Mouse (Mus musculus) urinary bladder, postnatal 10 days (tissue): Measurements from ENCODE around the gene Tgfbrap1.
A peak's percentile ranks its signal among the peaks of the same experiment; 100 is the strongest.
"Not testable (repeated sequence)": the region's sequence is repeated elsewhere in the genome, so short reads cannot be mapped to it uniquely, and the experiment has no call there.

ENCODE experiments used
- DNase-seq: peaks from one replicate; pipeline ENCODE4 v3.0.0; 2022; ENCODE audit warnings: low spot score

Tgfbrap1 gene

DNA sequence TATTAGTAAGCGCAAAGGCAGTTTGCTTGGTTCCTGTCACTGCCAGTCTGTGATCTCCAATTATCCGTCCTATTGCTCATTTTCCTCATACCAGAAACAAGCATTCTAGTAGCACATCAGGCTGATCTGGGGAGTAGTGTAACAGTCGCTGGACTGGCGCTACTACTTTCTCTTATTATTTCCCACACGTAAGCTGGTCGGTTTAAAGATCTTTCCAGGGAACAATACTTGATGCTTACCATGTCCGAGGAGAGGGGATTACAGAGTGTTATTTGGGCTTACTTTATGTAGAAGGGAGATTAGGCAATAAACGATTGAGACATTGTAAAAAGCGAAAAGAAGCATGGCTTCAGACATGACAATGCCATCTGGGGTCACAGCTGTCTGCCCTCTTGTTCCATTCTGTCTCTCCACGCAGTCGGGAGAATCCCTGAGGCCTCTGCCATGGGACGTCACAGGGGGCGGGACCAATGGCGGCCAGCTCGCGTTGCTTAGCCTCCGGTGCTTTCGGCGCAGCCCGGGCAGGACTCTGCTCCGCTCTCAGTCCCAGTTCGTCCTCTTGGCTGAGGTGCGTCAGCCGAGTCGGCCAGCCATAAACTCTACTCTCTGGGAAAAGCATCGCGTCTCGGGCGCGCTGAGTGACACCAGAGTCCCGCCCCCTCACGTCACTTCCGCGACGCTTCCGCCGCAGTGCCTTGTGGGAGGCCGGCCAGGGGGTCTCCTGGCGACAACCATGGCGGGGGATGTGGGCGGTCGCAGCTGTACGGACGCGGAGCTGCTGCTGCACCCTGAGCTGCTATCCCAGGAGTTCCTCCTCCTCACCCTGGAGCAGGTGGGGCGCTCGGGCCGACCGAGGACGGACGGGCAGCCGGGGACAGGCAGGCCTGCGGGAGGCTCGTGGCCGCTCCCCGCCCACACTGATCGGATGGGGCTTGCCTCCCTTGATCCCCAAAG is at the start of gene Tgfbrap1, which contains the start of gene AI597479:
TSS of gene Tgfbrap1 (minus strand) at position 607 of the 954 bp plus-strand sequence.
TSS of gene AI597479 (plus strand) at position 680 of the 954 bp plus-strand sequence.
- peak; percentile 67 for DNase-seq

DNA sequence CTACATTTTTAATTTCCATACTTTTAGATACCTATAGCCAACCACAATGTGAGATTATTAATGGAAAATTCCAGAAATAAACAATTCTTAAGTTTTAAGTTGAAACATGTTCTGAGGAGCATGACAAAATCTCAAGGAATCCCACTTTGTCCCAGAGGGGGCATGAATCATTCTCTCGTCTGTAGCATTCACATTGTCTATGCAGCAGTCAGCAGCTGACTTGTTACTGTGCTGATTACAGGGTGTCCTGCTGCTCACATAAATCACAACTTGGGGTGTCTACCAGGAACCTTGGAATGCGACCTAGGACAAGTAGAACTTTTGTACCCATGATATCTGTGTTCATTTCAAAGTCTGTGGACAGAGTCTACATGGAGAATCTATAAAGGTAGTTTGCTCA is 49.0 kb upstream of the Tgfbrap1 start:
- DNase-seq, result no peak

DNA sequence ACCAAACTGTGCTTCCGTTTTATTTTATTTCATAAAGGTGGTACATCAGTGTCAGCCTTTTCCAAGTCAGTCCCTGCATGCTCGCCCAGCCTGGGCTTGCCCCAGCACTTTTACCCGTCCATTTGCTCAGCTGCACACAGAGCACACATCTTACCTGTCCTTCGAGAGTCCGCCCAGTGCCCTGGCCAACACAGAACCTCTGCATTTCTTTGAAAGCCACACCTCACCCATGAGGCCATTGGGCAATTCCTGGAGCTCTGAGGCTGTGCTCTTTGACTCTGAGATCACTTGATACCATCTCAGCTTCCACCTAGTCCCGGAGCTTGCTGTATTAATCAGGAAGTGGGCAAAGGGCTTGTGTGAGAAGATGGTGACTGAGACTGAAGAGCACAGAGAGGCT is 47.0 kb upstream of the Tgfbrap1 start:
- no peak for DNase-seq

DNA sequence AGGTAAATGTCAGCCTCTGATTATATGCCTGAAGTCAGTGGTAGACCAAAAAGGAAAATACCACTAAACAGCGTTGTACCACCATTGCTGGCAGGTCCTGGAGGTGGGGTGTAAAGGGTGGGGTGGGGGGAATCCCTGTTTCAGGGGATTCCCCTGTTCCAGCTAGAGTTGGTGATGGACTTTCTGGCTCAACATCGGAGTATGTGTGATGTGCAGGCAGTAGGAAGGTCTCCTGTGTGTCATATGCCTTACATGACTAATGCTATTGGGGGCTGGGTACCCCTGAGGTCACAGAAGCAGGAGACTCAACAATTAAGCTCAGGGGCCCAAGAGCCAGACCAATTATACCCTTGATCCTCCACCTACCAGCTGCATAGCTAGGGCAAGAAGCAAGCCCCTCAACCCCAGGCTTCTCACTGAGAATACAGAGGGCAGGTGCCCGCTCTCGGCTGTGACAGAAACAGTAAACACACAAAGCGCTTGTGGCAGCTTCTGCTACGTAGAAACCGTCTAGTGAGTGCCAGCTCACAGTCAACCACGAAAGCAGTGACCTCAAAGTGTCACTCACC is 46.0 kb upstream of the Tgfbrap1 start:
- no peak for DNase-seq

DNA sequence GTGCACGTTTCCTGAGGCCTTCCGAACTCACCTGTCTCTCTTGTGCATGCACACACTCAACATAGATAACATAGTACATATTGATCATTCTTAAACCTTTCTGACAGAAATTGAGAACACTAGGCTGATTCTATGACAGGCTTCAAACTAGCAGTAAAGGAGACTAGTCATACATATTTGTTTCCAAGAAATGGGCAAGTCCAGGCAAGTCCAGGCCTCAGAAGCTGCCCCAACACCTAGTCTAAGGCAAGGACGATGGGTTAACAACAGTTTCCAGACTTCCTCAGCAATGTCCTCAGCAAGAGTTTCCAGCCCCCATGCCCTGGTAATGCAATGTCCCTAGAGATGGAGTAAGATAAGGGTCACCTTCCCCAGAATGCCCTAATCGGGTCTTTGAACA is 45.4 kb upstream of the Tgfbrap1 start:
- DNase-seq, result no peak

DNA sequence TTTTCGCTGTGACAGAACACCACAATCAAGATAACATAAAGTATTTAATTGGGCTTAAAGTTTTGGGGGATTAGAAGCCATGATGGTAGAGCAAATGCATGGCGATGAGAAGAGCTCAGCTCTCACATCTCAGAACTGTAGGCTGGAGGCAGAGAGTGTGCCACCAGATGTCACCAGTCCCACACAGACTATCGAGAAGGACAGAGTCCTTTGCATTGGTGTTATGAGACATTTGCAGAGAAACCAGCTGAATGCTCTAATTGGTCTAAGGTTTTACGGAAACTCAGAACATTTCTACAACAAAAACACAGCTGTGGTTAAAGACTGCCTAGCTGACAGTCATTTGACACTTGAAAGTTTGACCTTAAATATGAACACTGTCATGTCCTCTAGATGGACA is 44.8 kb upstream of the Tgfbrap1 start:
- DNase-seq, result no peak

- no peak for DNase-seq
These were observed 44.4 kb upstream of the Tgfbrap1 start for GRCm38 (mm10) chr1:43142849-43143248.

DNA sequence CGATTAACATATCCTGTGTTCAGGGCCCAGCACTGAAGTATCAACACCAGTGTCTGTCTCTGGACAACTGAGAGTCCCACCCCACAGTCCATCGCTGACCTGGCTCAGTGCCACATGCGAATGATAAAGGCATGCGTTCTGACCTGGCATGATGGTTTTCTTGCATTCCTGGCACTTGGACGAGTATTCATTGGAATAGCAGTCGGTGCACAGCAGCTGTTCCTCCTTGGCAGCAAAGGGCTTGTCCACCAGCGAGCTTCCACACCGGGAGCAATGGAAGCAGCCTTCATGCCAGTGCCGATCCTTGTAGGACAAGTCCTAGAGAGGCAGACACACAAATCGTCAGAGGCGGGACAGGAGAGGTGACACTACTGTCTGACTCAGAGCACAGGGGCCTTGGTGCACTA is 43.1 kb upstream of the Tgfbrap1 start:
- no peak for DNase-seq

- peak; percentile 68 for DNase-seq
These were observed 41.3 kb upstream of the Tgfbrap1 start for GRCm38 (mm10) chr1:43139587-43140266.

DNA sequence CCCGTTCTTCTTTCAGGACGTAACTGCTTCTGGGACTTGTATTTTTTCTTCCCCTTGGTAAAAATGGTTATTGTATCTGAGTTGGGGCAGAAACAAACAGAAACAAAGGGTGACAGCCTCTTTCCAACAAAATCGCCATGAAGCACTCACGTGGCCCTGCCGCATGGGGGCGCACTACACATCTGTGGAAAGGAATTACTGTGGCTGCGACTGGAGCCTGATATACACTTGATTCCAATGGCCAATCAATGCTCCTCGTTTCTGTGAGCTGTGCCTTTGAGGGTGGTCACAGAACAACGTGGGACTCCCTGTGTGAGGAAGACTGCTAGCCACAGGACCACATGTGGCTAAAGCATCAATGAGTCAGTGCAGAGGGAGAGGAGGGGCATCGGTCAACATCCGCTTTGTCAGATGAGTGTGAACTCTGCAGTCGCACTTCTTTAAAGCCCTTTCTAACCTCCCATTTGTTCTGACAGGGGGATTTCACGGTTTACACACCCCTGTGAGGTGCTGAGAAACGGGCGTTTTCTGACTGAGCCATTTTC is 39.9 kb upstream of the Tgfbrap1 start:
- DNase-seq, result no peak

GRCm38 (mm10) chr1:43137334-43137733 is 38.9 kb upstream of the Tgfbrap1 start:
- DNase-seq, result no peak

- not testable (repeated sequence) for DNase-seq
These were observed 38.1 kb upstream of the Tgfbrap1 start for GRCm38 (mm10) chr1:43136488-43137029.

DNA sequence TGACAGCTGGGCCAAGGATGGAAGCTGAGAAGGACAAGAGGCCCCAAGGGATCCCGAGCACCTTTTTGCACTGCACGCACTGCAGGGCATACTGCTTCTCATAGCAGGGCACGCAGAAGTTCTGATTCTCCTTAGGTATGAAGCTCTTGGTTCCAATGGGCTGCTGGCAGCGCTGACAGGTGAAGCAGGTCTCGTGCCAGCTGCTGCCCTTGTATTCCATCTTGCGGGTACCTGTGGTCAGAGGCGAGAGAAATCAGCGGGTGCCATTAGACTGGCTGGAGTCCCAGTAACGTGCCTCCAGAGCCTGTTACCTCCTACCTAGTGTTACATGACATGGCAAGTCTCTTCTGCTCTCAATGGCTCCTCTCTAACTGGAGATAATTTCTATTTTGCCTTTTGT is 33.2 kb upstream of the Tgfbrap1 start:
- DNase-seq, result no peak

DNA sequence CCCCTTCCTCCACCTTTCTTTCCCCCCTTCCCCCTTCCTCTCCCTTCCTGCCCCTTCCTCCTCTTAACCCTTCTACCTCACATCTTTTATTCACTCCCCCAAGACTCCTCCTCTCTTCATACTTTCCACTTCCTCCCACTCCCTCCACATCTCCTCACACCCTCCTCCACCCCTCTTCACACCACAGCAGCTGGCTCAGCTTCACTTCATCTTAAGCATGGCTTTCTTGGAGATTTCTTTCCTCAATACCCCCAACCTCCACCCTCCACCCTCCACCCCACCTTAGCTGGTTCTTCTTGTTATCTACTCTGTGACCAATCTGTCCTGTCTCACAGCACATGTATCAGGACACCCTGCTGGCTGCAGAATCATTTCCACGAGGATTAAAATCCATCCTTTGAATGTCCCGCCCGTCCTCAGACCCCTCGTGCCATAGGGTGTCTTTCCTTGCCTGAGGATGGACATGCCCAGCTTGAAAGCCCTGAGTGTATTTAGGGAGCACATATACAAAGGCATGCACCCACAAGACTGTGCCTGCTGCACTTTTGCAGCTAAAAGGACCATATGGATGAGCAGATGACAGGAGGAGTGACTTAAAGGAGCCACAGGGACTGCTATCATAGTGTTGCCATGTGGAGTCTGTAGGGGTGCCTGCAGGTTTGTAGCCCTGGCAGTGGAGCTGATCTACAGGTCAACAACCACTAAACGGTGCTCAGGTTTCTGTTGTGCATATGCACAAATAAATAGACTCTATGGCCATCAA is 32.0 kb upstream of the Tgfbrap1 start:
- DNase-seq, result no peak

GRCm38 (mm10) chr1:43127820-43128610 is 29.6 kb upstream of the Tgfbrap1 start:
- DNase-seq, result no peak

- no peak for DNase-seq
These were observed 28.8 kb upstream of the Tgfbrap1 start for GRCm38 (mm10) chr1:43127196-43127595.

- no peak for DNase-seq
These were observed 26.3 kb upstream of the Tgfbrap1 start for GRCm38 (mm10) chr1:43124726-43125125.

- DNase-seq, result no peak
These were observed 24.2 kb upstream of the Tgfbrap1 start for GRCm38 (mm10) chr1:43122616-43123015.

DNA sequence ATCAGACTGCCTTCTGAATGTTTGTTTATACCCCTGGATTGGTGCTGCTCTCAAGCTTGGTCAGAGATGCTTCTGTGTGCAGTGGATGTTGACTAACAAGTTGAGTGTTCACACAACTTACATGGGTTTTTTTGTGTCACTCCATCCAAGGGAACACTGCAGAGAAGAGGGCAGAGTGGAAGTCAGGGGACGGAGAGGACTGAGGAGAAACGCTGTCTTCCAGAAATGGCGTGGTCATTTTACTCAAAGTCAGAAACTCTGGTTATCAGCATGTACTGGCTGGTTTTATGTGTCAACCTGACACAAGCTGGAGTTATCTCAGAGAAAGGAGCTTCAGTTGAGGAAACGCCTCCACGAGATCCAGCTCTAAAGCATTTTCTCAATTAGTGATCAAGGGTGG is 22.5 kb upstream of the Tgfbrap1 start:
- DNase-seq, result no peak

GRCm38 (mm10) chr1:43117435-43117834 is 19.0 kb upstream of the Tgfbrap1 start:
- no peak for DNase-seq

DNA sequence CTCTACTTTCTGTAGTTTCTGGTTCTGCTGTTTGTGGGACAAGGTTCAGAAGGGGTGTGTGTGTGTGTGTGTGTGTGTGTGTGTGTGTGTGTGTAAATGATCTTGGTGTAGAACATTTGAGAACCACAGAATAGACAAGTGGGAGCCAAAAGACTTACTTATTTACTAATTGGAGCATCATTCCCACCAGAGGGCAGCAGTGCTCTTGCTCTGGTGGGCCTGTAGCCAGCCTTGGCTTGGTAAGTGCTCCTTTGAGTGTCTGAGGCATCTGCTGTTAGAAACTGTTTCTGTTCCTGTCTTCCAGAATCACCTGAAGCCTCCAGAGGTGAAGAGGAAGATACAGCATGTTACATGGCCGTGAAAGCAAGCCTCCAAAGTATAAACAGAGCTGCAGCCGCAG is 14.4 kb upstream of the Tgfbrap1 start:
- no peak for DNase-seq
